Mouse (Mus musculus) embryonic facial prominence, embryonic 10.5 days (tissue): ENCODE data around the gene a. TPM values are rescaled to one million over a fixed set of nuclear protein-coding genes. Genes with fewer than 3 reads are reported as not detected.
"Not testable (repeated sequence)": the region's sequence is repeated elsewhere in the genome, so short reads cannot be mapped to it uniquely, and the experiment has no call there.

ENCODE experiments used
- DNase-seq: peaks from one replicate; pipeline ENCODE4 v3.0.0-alpha.2; 2017; ENCODE audit warnings: low spot score
- H3K27ac ChIP-seq: fragments of 300-500 bp; sonication (generic); replicated peaks from 2 replicates; pipeline ENCODE4 v1.5.1; 2016; ENCODE audit warnings: mild to moderate bottlenecking
- H3K27me3 ChIP-seq: fragments of 300-500 bp; sonication (generic); replicated peaks from 2 replicates; pipeline ENCODE4 v1.6.1; 2016; ENCODE audit warnings: low read depth, mild to moderate bottlenecking; ENCODE audit not compliant: poor library complexity, severe bottlenecking
- H3K36me3 ChIP-seq: fragments of 300-500 bp; sonication (generic); replicated peaks from 2 replicates; pipeline ENCODE4 v1.6.1; 2016; ENCODE audit warnings: mild to moderate bottlenecking, moderate library complexity
- H3K4me1 ChIP-seq: fragments of 300-500 bp; sonication (generic); 2 replicates; pipeline ENCODE4 v1.6.1; 2016
- H3K4me3 ChIP-seq: fragments of 300-500 bp; sonication (generic); 2 replicates; pipeline ENCODE4 v1.5.1; 2016; ENCODE audit warnings: mild to moderate bottlenecking, moderate library complexity
- H3K9me3 ChIP-seq: fragments of 300-500 bp; sonication (generic); 2 replicates; pipeline ENCODE4 v1.6.1; 2016; ENCODE audit warnings: mild to moderate bottlenecking
- WGBS: fragments of 180-500 bp; shearing (Covaris S2); methylation state at CpG from one replicate; pipeline ENCODE4 v1.1.7; 2016; 5-methylcytosine and 5-hydroxymethylcytosine counted together
- polyA plus RNA-seq: library from polyadenylated mRNA; unstranded; fragments of >200 nt; fragmentation: Nextera tagmentation; extraction: Ambion mirVana; gene quantifications from 2 replicates; pipeline ENCODE4 v1.2.1, GENCODE M21; 2016

Gene a
- polyA plus RNA-seq, 1 experiment from 2014 or later: 2.3 TPM

DNA sequence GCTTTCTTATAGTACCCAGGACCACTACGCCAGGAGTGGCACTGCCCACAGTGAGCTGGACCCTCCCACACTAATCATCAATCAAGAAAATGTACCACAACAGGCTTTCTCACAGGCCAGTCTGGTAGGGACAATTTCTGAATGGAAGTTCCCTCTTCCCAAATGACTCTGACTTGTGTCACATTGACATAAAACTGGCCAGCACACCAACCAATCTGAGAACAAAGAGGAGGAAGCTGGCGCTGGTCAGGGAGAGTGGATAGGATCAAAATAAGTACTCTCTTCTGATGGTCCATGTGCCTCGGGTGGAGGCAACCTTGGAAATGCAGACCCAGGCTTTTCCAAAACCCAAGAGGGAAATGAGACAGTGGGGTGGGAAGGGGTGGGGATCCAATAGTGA, 253.3 kb downstream of the a start:
- Histone ChIP-seq H3K27ac (no peak overlapping the region), H3K4me1 (peaks cover 25% of the 10 kb centered on the region), H3K27me3 (no peaks in the 10 kb centered on the region), H3K9me3 (no peaks in the 10 kb centered on the region), H3K36me3 (no peaks in the 10 kb centered on the region), H3K4me3 (no peak overlapping the region)
- 83% methylated on average over 3 of the region's 3 CpGs for WGBS
- DNase-seq: no peak

GRCm38 (mm10) chr2:155045075-155045474, 253.9 kb downstream of the a start:
- no peaks in the 10 kb centered on the region for H3K36me3 ChIP-seq
- peaks cover 27% of the 10 kb centered on the region for H3K4me1 ChIP-seq
- DNase-seq: no peak
- no peaks in the 10 kb centered on the region for H3K9me3 ChIP-seq
- no peak overlapping the region for H3K4me3 ChIP-seq
- no peak overlapping the region for H3K27ac ChIP-seq
- WGBS: 73% methylated on average over 3 of the region's 3 CpGs
- no peaks in the 10 kb centered on the region for H3K27me3 ChIP-seq

GRCm38 (mm10) chr2:155046803-155047202, 255.6 kb downstream of the a start:
- no peaks in the 10 kb centered on the region for H3K27me3 ChIP-seq
- peaks cover 36% of the 10 kb centered on the region for H3K4me1 ChIP-seq
- DNase-seq: no peak
- H3K4me3 ChIP-seq: no peak overlapping the region
- no peaks in the 10 kb centered on the region for H3K9me3 ChIP-seq
- 95% methylated on average over 2 of the region's 2 CpGs for WGBS
- no peak overlapping the region for H3K27ac ChIP-seq
- H3K36me3 ChIP-seq: no peaks in the 10 kb centered on the region

GRCm38 (mm10) chr2:155047452-155048178, 256.4 kb downstream of the a start:
- Histone ChIP-seq H3K27me3 (no peaks in the 10 kb centered on the region), H3K4me3 (peak overlapping the region; percentile 25; the same call in 1 of the 2 replicates), H3K9me3 (no peaks in the 10 kb centered on the region), H3K27ac (peak overlapping the region; percentile 79), H3K36me3 (no peaks in the 10 kb centered on the region), H3K4me1 (peaks cover 39% of the 10 kb centered on the region)
- WGBS: 41% methylated on average over 7 of the region's 7 CpGs
- DNase-seq: peak; percentile 80

DNA sequence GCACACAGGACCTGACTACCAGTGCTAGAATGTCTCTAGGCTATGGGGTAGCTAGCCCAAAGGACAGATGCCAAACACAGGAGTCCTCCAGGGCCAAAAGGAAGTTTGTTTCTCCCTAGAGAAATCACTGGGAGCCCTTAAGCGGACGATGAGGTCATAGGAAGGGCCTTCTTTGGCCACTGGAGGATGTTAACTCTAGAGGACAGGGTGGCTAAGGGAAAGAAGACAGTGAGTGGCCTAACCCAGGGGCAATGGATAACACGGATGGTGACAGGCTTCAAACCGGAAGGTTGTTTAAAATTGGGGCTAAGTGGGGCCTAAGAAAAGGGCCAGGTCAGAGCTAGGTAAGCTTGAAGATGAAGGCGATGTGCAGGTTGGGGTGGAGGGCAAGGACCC, 258.9 kb downstream of the a start:
- no peak for DNase-seq
- H3K9me3 ChIP-seq: no peaks in the 10 kb centered on the region
- peak overlapping the region; percentile 92 for H3K27ac ChIP-seq
- H3K4me3 ChIP-seq: peak overlapping the region; percentile 72
- no peaks in the 10 kb centered on the region for H3K27me3 ChIP-seq
- H3K4me1 ChIP-seq: peaks cover 39% of the 10 kb centered on the region
- H3K36me3 ChIP-seq: no peaks in the 10 kb centered on the region
- WGBS: 24% methylated on average over 5 of the region's 5 CpGs

GRCm38 (mm10) chr2:155050504-155051236, 259.5 kb downstream of the a start:
- Histone ChIP-seq H3K4me1 (peaks cover 35% of the 10 kb centered on the region), H3K27me3 (no peaks in the 10 kb centered on the region), H3K9me3 (no peaks in the 10 kb centered on the region), H3K36me3 (no peaks in the 10 kb centered on the region), H3K27ac (peak overlapping the region; percentile 92), H3K4me3 (peak overlapping the region; percentile 72)
- DNase-seq: peak; percentile 97
- under 1% methylated on average over 45 of the region's 45 CpGs for WGBS

DNA sequence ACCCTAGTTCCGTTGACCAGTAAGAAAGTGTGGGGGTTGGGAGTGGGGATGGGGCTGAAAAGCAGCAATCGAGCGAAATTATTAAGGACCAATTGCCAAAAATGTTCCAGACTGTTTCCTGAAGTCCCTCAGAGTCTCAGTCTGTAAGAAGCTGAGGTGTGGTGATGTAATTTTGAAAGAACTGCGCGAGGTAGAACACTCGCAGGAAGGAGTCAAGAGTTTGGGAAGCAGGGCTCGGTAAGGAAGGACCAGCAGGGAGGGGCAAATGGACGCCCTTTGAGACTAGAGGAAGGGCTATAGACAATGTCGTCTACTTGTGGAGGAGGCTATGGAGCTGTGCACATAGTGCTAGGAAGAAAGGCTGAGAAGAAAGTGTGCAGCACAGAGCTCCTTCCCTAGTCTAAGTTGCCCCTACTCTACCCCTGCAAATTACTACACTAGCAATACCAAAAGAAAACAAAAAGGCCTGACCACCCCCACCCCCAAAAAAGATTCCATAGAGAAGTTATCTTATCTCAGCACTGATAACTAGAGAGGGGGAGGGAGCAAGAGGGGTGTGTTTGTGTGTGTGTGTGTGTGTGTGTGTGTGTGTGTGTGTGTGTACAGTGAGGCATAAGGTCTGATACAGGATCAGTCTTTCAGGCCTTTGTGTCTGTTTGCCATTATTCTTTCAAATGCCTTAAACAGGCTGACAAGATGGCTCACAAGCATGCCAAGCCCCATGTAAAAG, 260.6 kb downstream of the a start:
- H3K36me3 ChIP-seq: no peaks in the 10 kb centered on the region
- peak overlapping the region; percentile 92 for H3K27ac ChIP-seq
- 30% methylated on average over 9 of the region's 9 CpGs for WGBS
- H3K27me3 ChIP-seq: no peaks in the 10 kb centered on the region
- DNase-seq: no peak
- peaks cover 35% of the 10 kb centered on the region for H3K4me1 ChIP-seq
- no peaks in the 10 kb centered on the region for H3K9me3 ChIP-seq
- H3K4me3 ChIP-seq: peak overlapping the region; percentile 72

DNA sequence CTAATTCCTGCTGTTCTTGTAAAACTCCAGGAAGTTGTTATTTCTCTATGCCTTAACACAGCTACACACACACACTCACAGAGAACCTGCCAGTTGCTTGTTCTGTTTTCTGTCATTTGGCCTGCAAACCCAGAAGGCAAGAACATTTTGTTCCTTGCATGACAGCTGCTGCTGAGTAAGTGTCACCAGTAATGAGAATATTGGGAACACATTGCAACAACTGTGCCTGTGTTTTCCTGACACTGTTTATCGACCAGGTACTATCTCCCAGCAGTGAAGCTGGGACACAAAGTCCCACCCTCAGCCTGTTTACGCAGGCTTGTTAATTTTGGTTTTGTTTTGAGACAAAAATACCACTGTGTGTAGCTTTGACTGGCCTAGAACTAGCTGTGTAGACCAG, 261.5 kb downstream of the a start:
- 80% methylated on average over 2 of the region's 2 CpGs for WGBS
- DNase-seq: no peak

DNA sequence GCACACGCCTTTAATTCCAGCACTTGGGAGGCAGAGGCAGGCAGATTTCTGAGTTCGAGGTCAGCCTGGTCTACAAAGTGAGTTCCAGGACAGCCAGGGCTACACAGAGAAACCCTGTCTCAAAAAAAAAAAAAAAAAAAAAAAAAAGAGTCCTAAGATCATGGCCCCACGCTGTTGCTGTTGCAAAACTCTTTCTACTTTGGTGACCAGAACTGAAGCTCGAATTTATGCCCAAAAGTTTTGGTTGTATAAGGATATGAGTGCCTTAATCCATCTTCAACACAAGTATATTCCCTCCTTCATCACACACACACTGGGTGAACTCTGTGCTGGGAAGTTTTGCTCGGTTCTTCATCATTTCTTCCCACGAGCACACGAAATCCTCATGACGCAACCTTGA, 262.3 kb downstream of the a start:
- H3K4me3 ChIP-seq, H3K9me3 ChIP-seq, DNase-seq, H3K36me3 ChIP-seq, H3K27me3 ChIP-seq, H3K27ac ChIP-seq: not testable (repeated sequence)
- 90% methylated on average over 8 of the region's 8 CpGs for WGBS
- peaks cover 22% of the 10 kb centered on the region for H3K4me1 ChIP-seq

More for the DNA sequence above, 261.5 kb downstream of the a start:
- no peaks in the 10 kb centered on the region for H3K27me3 ChIP-seq
- H3K27ac ChIP-seq: no peak overlapping the region
- H3K9me3 ChIP-seq: no peaks in the 10 kb centered on the region
- no peak overlapping the region for H3K4me3 ChIP-seq
- H3K4me1 ChIP-seq: peaks cover 29% of the 10 kb centered on the region
- no peaks in the 10 kb centered on the region for H3K36me3 ChIP-seq

DNA sequence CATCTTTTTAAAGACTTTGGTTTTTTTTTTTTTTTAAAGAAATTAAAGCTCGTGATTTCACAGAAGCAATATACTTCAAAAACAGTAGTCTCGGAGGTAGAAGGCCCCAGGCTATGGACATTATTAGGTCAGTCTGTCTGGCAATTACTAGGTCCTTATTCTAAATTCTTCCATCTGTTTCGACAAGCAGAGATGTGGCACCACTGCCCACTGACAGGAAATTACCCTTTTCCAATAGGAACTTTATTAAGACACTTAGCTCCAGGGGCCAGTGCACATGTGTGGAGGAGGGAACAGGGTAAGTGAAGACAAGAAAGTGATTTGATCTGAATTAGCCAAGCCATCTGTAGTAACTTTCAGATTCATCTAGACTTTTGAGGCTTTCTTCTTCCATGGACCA, 263.5 kb downstream of the a start:
- peaks cover 8% of the 10 kb centered on the region for H3K36me3 ChIP-seq
- H3K27ac ChIP-seq: no peak overlapping the region
- H3K9me3 ChIP-seq: no peaks in the 10 kb centered on the region
- H3K4me3 ChIP-seq: no peak overlapping the region
- 50% methylated on average over 3 of the region's 3 CpGs for WGBS
- H3K27me3 ChIP-seq: no peaks in the 10 kb centered on the region
- DNase-seq: peak; percentile 30
- peaks cover 22% of the 10 kb centered on the region for H3K4me1 ChIP-seq

GRCm38 (mm10) chr2:155056076-155056578, 264.9 kb downstream of the a start:
- Histone ChIP-seq H3K27me3 (no peaks in the 10 kb centered on the region), H3K9me3 (no peaks in the 10 kb centered on the region), H3K4me3 (no peak overlapping the region), H3K36me3 (peaks cover 17% of the 10 kb centered on the region), H3K27ac (no peak overlapping the region), H3K4me1 (peaks cover 12% of the 10 kb centered on the region)
- no peak for DNase-seq
- WGBS: 75% methylated on average over 5 of the region's 5 CpGs

DNA sequence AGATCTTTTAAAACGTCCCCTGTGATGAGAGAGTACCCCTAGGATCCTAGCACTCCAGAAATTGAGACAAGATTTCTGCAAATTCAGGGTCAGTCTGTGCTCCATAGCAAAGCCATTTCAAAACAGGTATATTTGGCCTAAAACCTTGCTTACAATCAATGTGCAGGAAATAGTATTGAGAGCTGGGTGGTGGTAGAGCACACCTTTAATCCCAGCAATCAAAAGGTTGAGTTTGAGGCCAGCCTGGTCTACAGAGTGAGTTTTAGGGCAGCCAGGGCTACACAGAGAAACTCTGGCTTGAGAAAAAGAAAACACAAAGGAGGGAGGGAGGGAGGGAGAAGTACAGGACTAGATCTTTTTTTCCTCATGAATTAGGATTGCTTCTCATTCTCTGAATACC, 266.2 kb downstream of the a start:
- Histone ChIP-seq H3K4me3 (no peak overlapping the region), H3K27me3 (no peaks in the 10 kb centered on the region), H3K9me3 (no peaks in the 10 kb centered on the region), H3K4me1 (0 out of 2 replicates have a peak, but pooled peaks cover 2% of the 10 kb centered on the region), H3K27ac (no peak overlapping the region), H3K36me3 (peaks cover 29% of the 10 kb centered on the region)
- 66% methylated on average over 1 of the region's 1 CpGs for WGBS
- DNase-seq: no peak
